9 mouse cellular contexts compared by ENCODE assay signal in the genomic region with DNA sequence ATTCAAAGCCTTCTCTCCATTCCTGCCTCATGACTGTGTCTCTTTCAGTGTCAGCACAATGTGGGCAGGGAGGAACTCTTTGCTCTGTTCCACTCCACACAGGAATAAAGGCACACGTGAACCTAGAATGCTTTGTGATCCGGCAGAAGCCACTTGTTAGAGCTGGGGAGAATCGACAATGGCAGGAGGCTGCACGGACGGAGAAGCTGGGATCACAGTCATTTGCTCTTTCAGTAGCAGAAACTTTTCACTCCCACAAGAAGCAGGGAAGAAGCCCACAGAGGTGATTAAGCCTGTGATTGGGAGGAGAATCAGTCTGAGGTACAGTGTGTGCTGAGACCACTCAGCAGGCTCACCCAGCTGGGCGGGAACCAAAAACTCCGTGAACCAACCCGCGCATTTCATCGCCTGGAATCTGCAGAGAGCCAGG.
DNase-seq lines count a peak whose midpoint lies in the region; TF ChIP-seq lines count a peak whose summit lies in the region.
"Had no signal": no experiment of that assay in that cellular context is flagged by ENCODE, and none has a peak within 500 bp of the region (broad histone marks: within the 10 kb centered on the region; RNA-seq: fewer than 3 reads in every experiment).

No protein-coding gene starts in this region.

- no peak for TF ChIP-seq CTCF in thymus, adult 2 months (IDR thresholded peaks at IDR 0.05; ENCODE audit: borderline replicate concordance, control insufficient read depth, extremely low read depth, insufficient read depth, low read length, poor library complexity)

- peak overlapping the region; percentile 63 for H3K27ac ChIP-seq in midbrain, embryonic 10.5 days (replicated peaks)
- no peak overlapping the region for H3K27ac ChIP-seq in thymus, adult 2 months (ENCODE audit: control insufficient read depth, insufficient read depth, low read length)

- no peaks in the 10 kb centered on the region for H3K9me3 ChIP-seq in midbrain, embryonic 10.5 days (replicated peaks)
- H3K9me3 ChIP-seq: megakaryocyte, embryonic 14.5 days had no signal

- 6% methylated on average over 10 of the region's 10 CpGs for WGBS in midbrain, embryonic 10.5 days
- WGBS in thymus, adult 2 months, result 40% methylated on average over 10 of the region's 10 CpGs

- H3K27me3 ChIP-seq in midbrain, embryonic 10.5 days (ENCODE audit: low read depth, poor library complexity, severe bottlenecking), result peaks cover 22% of the 10 kb centered on the region; the same call in 1 of the 2 replicates
- H3K27me3 ChIP-seq in thymus, adult 2 months (ENCODE audit: control insufficient read depth, insufficient read depth, low read length), result no peaks in the 10 kb centered on the region
- H3K27me3 ChIP-seq: megakaryocyte, embryonic 14.5 days had no signal

- H3K4me3 ChIP-seq in midbrain, embryonic 10.5 days, result peak overlapping the region; percentile 46
- H3K4me3 ChIP-seq in thymus, adult 2 months (ENCODE audit: control insufficient read depth, insufficient read depth, low read length), result no peak overlapping the region
- H3K4me3 ChIP-seq: megakaryocyte, embryonic 14.5 days had no signal

- no peak for TF ChIP-seq POLR2A in thymus, adult 2 months (IDR thresholded peaks at IDR 0.05; ENCODE audit: control insufficient read depth, extremely low read depth, insufficient read depth, low read length, poor library complexity)

- H3K36me3 ChIP-seq in midbrain, embryonic 10.5 days, result no peaks in the 10 kb centered on the region
- H3K36me3 ChIP-seq in thymus, adult 2 months (ENCODE audit: control insufficient read depth, insufficient read depth, low read length), result no peaks in the 10 kb centered on the region

- peak; percentile 1 for DNase-seq in adrenal gland, postnatal 10 days
- no peak for DNase-seq in adrenal gland, adult 2 months
- peak; percentile 18 to 30 for DNase-seq in right cerebral cortex, adult 2 months (ENCODE audit: low spot score in 2 of 2)
- no peak for DNase-seq in right cerebral cortex, postnatal 14 days
- peak; percentile 42 for DNase-seq in midbrain, embryonic 10.5 days (ENCODE audit: low spot score)
- no peak for DNase-seq in urinary bladder, postnatal 4 days (ENCODE audit: low spot score in 2 of 2)
- no peak for DNase-seq in thymus, adult 2 months
- DNase-seq in kidney, postnatal 36 days, result no peak

- peaks cover 16% of the 10 kb centered on the region for H3K4me1 ChIP-seq in midbrain, embryonic 10.5 days
- H3K4me1 ChIP-seq in thymus, adult 2 months (replicated peaks; ENCODE audit: control insufficient read depth, insufficient read depth, low read length), result no peaks in the 10 kb centered on the region
- H3K4me1 ChIP-seq: megakaryocyte, embryonic 14.5 days had no signal

Comparison
In these comparisons a context has a peak if more than half of its experiments do, and no peak if none do; other contexts are left out.
1. DNase-seq: peak in adrenal gland, postnatal 10 days (single experiment), right cerebral cortex, adult 2 months (2 of 2) and midbrain, embryonic 10.5 days (single experiment); none in adrenal gland, adult 2 months (single experiment), right cerebral cortex, postnatal 14 days (single experiment), urinary bladder, postnatal 4 days (0 of 2), thymus, adult 2 months (single experiment) and kidney, postnatal 36 days (0 of 2).